Mouse (Mus musculus): ENCODE measurements around the gene 9530053A07Rik.

The 9530053A07Rik gene

DNA sequence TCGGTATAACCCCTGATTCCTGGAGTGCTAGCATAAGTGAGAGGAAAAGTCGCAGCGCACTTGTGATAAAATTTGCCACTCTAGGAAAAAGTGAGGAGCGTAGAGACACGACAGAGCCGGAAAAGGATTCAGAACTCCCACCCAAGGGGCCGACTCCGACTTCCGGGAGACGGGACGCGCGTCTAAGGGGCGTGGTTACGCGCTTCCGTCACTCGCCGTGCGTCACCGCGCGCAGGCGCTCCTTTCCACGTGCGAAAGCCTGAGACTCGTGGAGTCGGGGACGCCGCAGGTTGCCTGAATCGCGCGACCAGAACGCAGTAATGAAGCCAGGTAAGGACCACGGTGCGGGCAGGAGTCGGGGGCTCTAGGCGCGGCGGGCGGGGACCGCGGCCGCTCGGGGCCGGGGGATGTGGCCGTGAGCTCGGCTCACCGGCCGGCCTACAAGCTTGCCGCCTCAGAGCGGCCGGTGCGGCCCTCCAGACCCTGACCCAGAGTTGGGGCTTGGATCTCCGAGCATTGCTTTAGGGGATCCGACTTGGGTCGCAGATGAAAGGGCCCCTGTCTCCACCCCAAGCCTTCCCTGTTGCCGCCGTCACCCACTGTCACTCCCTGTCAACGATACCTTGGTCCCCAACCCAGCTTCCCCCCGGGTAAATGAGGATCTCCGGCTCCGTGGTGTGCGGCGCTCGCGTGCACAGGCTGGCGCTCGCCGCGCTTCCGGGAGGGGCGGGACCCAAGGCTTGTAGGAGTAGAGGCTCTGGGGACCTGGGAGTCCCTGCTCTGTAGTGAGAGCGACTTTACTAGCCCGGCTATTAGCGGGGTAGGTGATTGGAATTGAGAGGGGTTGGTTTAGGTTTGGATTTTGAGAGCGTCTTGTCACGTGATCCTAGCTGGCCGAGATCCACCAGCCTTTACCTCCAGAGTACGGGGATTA, 40.5 kb downstream of the 9530053A07Rik start, which contains the start of gene Fbl:
TSS of gene Fbl (plus strand) at position 222 of the 934 bp plus-strand sequence.
- DNase-seq (ENCODE audit: low read depth, low spot score), result peak; percentile 93

DNA sequence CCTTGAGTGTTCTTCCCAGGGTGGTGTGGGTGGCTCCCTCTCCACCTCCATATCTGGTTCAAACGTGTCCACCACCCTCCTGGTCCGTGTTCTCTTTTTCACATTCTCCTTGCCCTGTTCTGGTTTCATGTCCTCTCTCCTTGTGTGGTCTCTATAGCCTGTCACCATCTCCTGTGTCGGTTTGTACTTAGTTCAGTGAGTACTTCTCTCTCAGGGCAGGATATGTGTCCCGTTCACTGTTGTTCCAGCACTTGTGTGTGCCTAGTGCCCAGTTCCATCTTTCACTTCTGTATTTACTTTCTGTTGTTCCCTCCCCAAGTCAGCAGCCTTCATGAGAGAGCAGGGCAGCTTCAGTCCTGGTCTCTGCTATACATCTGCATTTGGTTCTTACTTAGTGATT, 46.1 kb downstream of the 9530053A07Rik start:
- DNase-seq (ENCODE audit: low read depth, low spot score), result no peak

DNA sequence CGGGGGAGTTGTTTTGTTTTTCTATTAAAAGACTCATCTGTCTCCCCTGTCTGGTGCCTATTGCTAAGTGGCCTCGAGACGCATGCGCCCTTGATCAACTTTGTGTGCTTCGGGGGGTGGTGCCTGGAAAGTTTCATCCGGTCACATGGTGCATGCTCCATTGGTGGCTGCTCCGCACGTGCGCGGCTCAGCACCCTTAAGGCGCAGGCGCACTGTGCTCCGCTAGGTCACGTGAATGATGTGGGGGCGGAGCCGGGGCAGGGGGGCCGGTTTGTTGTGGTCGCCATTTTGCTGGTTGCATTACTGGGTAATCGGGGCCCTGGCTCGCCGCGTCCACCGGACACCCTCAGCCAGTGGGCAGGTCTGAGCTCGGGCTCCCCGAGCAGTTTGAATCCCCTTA, 50.0 kb downstream of the 9530053A07Rik start, which contains the start of gene Dyrk1b:
TSS of gene Dyrk1b (plus strand) at position 242 of the 400 bp plus-strand sequence.
- DNase-seq (ENCODE audit: low read depth, low spot score), result peak; percentile 98

DNA sequence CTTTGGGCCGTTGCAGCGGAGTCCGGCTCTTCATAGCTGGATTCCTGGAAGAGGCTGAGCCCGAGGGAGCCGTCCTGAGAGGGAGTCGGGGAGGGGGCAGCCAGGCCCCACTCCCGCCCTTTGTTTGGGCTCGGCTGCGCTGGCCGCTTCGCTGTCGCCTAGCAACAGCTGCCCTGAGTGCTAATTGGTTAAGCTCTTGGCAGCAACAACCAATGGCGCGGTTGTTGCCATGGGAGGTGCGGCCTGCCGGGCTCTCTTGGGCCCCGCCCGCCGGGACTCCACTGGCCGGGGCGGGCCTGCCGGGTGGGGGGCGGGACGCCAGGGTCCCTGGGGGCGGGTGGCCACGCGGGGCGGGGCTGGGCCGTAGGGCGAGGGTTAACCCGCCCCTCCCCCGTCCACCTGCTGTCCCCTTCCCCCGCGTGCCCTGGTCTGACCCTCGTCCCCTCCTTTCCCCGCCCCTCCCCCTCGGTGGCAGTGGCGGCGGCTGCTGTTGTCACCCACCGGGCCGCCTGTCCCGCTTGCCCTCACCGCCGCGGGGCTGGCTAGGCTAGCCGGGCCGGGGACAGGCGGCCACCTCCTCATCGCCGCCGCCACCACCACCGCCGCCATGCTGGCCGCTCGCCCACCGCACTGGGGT, 50.6 kb downstream of the 9530053A07Rik start:
- DNase-seq (ENCODE audit: low read depth, low spot score), result peak; percentile 94

DNA sequence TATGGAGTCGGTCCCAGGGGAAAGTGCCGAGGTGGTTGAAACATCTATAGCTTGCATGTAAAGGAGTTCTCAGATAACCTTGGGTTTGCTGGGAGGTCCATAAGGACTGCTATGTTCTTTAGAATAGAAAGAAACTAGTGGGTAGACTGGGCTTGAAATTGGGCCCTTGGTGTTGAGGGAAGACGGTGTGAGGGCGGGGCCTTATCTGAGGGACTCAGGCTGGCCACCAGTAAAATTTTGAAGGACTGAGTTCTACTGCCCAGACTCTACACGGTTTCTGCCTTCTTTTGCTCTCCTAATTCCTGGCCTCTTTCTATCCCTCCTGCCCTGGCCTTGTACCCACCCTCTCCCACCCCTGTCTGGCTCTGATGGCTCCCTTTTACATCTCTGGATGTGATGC, 51.6 kb downstream of the 9530053A07Rik start:
- DNase-seq (ENCODE audit: low read depth, low spot score), result no peak

DNA sequence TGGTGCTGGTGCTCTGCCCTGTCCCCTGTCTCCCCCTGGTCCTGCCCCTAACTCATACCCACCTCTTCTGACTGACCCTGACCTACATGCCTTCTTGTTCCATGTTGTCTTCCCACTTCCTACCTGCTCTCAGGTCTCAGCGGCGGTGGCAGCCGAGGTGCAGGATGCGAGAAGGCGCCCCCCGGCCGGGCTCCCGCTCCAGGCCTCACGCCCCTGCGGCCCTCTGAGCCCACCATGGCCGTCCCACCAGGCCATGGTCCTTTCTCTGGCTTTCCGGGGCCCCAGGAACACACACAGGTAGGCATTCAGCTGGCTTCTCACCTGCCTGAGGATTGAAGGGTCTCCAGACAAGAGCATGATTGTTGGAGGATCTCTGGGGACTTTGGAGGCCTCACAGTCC, 52.1 kb downstream of the 9530053A07Rik start:
- DNase-seq (ENCODE audit: low read depth, low spot score), result no peak

DNA sequence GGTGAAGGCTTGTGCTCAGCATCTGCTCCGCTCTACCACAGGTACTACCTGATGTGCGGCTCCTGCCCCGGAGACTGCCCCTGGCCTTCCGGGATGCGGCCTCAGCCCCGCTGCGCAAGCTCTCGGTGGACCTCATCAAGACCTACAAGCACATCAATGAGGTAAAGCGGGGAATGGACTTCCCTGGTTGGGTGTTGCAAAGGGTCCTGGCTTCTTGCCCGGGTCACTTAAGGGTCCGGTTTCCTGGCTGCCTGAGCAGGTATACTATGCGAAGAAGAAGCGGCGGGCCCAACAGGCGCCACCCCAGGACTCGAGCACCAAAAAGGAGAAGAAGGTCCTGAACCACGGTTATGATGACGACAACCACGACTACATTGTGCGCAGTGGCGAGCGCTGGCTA, 53.1 kb downstream of the 9530053A07Rik start:
- no peak for DNase-seq (ENCODE audit: low read depth, low spot score)

DNA sequence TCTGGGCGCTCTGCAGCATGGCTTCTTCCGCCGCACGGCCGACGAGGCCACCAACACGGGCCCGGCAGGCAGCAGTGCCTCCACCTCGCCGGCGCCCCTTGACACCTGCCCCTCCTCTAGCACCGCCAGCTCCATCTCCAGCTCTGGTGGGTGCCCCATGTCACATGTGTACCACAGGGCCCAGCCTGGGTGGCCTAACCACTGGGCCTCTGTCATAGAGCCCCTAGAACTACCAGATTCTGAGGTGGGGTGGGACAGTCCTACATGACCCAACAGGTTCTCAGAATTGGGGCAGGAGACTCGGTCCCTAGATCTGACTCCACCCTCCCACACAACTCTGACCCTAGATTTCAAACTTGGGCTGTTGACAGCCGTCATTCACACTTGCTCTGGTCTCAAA, 56.6 kb downstream of the 9530053A07Rik start:
- DNase-seq (ENCODE audit: low read depth, low spot score), result no peak

DNA sequence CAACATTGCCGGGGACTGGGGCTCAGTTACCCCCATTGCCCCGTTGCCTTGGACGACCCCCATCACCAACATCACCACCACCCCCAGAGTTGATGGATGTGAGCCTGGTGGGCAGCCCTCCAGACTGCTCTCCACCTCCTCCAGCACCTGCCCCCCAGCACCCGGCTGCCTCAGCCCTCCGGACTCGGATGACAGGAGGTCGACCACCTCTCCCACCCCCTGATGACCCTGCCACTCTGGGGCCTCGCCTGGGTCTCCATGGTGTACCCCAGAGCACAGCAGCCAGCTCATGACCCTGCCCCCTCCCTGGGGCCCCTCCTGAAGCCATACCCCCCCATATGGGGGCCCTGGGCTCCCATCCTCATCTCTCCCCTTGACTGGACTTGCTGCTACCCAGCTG, 57.4 kb downstream of the 9530053A07Rik start:
- DNase-seq (ENCODE audit: low read depth, low spot score), result no peak

DNA sequence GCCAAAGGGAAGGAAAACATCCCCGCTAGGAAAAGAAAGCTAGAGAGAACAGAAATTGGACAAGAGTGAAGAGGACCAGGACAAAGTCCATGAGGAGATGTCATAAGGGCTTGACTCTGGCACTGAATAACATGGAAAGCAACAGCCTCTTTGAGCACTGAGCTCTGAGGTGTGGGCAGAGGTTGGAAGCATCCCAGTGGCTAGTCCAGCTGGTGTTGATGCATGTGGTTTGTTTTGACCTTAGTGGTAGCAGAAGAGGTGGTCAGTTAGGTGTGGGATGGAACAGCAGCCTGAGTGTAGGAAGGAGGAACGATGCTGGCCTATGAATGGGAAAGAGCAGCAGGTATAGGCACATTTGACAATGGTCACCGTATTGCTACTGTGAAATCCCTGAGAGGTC, 62.2 kb downstream of the 9530053A07Rik start:
- DNase-seq (ENCODE audit: low read depth, low spot score), result no peak

DNA sequence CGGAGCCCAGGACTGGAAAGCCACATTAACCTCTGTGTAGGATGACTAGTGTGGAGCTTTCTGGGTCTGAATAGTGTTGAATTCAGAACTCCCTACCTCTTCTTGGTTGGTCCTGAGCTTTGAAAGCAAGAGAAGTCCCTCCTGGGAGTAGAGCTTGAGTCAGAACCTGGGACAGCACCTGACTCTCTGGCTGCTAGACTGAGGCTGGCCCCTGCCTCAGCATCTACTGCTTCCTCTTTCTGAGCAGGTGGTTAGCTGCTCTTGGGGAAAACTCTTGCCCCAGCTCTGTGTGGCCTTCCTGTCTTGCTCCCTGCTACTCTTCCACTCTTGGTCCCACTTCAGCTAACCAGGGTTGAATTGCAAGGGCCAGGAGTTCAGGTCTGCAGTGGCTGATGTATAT, 62.6 kb downstream of the 9530053A07Rik start:
- DNase-seq (ENCODE audit: low read depth, low spot score), result no peak

DNA sequence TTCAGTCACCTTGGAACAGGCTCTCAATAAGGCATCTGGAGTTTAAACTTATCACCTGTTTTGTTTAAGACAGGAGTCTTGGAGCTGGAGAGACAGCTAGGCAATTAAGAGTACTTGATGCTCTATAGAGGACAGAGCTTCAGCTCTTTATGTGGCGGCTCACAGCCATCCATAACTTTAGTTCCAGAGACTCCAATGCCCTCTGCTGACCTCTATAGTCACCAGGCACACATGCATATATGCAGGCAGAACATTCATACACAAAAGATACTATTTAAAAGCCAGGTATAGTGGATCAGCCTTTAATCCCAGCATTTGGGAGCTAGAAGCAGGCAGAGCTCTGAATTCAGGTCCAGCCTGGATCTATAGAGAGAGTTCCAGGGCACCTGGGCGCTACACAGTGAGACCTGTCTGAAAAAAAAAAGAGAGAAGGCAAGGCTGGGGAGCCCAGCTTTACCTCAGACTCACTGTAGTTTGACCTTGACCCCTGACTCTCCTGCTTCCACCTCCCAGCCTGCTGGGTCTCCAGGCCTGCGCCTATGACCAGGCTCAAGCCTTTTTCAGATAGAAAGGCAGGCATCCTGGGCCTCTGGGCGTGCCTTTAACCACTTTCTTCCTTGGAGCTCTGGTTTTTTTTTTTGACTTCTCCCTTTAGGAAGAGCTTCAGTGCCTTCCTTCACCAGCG, 66.3 kb downstream of the 9530053A07Rik start:
- DNase-seq (ENCODE audit: low read depth, low spot score), result no peak

DNA sequence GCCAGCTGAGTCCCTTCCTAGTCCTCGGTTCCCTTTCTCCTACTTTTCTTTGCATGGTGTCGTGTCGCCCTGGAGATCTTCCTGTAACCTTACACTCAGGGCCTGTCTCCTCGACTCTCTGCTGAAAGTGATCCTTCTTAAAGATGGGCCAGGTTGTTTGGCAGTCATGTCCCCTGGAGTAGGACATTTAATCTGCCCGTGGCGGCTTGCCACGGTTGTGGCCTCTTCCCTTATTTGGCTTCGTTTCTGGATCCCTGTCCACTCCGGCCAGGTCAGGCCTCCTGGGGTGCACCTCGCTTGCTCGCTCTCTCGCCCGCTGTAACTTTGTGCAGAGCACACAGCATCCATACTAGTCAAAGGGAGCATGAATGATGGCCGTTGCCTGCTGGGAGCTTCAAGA, 67.3 kb downstream of the 9530053A07Rik start:
- DNase-seq (ENCODE audit: low read depth, low spot score), result no peak

DNA sequence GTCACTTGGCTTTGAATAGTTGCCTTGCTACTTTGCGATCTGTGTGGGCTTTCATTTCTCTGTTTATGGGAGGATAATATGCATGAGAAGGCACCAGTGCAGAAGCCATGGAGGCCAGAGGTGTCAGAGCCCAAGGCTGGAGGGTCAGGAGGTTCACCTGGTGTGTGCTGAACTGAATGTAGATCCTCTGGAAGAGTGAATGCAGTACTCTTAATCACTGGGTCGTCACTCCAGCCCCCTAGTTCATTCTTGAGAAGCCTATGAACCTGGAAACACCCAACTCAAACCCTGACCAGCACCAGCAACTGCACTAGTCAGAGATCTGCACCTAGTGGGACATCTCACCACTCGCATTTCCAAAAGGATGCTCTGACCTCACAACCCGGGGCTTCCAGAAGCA, 69.8 kb downstream of the 9530053A07Rik start:
- DNase-seq (ENCODE audit: low read depth, low spot score), result no peak

DNA sequence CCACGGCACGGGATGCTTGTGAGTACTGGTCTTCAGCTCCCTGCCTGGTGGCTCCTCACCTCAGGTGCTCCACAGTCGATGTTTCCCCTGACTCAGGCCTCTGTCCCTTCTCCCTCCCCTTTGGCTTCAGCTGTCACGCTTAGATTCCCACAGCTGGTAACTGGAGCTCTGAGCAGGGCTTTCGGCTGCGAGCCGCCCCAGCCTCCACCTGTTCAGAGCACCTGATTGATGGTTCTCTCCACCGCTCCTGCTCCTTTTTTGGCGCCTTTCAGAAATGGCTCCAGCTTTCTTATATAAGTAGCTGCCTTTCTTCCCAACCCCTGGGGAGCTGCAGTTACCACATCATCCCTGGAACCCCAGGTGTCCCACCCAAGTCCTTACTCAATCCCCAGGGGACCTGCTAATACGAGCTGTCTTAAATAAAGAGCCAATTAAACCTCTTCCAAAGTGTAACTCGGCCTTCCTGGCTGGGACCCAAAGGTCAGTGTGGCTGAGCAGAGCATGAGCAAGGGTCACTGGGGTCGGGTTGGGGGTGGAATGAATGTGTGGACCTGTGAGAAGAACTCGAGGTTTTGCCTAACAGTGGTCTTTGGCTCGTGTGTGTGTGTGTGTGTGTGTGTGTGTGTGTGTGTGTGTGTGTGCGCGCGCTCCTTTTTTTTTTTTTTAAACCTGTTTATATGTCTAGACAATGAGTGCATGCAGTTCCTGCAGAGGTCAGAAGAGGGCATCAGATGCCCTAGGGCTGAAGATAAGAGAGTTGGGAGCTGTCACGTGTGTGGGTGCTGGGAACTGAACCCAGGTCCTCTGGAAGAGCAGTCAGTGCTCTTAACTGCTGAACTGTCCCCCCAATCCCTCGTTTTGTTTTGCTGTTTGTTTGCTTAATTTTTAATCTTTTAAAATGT, 74.2 kb downstream of the 9530053A07Rik start:
- DNase-seq (ENCODE audit: low read depth, low spot score), result peak; percentile 23

DNA sequence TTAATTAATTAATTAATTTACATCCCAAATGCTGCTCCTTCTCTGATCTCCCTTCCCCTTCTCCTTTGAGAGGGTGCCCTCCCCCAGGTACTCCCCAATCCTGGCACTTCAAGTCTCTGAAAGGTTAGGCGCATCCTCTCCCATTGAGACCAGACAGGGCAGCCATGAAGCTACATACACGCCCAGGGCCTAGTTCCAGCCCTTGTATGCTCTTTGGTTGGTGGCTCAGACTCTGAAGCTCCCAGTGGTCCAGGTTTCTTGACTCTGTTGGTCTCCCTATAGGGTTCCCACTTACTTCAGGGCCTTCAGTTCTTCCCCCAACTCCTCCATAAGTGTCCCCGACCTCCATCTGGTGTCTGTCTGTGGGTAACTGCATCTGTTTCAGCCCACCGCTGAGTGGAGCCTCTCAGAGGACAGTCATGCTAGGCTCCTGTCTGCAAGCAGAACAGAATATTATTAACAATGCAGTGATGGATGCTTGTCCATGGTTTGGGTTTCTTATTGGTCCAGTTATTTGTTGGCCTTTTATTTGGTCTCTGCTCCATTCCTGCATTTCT, 76.9 kb downstream of the 9530053A07Rik start:
- no peak for DNase-seq (ENCODE audit: low read depth, low spot score)

DNA sequence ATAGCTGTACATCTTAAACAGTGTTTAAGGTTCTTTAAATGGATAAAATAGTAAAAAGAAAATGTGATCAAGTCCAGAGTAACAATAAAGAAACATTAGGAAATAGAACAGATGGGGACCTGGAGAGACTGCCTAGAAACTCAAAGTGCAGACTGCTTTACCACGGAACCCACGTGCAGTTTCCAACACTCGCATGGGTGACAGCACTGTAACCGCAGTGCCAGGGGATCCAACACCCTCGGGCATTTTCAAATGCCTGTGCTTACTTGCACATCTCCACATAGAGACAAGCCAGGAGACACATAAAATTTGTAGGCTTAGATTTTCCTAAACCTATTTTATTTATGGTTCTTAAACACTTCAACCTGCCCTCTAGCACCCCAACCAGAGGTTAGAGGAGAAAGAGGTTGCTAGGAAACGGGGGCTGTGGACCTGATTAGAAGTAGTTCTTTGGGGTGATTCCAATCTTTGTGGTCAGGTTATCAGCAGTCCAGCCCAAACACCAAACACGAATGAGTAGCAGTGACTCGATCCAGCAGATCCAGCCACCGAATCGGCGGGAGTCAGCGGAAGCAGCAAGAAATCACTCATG, 79.2 kb downstream of the 9530053A07Rik start:
- no peak for DNase-seq (ENCODE audit: low read depth, low spot score)

DNA sequence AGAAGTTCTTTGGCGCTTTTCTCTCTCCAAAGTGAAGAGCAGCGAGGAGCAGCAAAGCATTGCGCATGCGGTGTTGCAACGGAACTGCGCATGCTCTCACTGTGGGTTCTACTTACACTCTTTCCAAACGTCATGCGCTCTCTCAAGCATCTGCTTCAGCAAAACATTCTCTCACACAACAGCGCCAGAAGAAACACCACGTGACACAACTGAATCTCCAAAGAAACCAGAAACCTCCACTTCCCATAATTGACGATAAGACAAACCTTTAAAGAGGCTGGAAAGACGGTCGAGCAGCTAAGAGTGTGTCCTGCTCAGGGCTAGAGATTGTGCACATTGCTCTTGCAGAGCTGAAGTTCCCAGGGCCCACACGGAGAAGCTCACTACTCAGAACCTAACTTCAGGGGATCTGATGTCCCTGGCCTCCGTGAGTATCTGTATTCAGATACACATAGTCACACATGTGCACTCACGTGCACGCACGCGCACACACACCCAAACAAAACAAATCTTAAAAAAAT, 79.8 kb downstream of the 9530053A07Rik start:
- peak; percentile 66 for DNase-seq (ENCODE audit: low read depth, low spot score)

DNA sequence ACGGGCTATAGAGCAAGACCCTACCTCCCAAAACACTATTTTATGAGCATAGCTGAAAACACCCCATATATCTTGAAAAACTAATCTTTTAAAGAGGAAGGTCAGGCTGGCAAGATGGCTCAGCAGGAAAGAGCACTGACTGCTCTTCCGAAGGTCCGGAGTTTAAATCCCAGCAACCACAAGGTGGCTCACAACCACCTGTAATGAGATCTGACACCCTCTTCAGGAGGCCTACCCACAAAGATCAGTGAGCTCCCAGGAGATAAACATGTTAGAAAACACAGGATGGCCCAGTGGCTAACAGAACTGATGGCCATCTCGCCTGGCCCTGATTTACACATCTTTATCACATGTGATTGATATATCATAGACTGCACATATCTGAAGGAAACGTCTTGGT, 81.5 kb downstream of the 9530053A07Rik start:
- DNase-seq (ENCODE audit: low read depth, low spot score), result no peak

DNA sequence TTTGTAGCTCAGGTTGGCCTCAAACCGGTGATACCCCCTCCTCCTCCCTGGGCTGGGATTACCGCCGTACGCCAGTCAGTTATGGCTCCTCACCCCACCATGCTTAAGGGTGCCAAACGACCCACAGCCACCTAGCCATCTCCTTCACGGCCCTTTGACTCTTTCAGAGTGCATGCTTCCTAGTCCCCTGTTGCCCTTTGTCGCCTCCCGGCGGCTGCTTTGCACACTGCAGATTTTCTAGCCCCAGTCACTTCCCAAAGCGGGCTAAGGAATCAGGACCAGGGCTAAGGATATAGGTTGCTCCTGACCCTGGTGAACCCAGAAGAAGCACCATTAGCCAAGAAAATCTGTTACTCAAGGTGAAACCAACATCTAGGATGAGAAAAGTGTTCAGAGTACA, 84.9 kb downstream of the 9530053A07Rik start:
- peak; percentile 40 for DNase-seq (ENCODE audit: low read depth, low spot score)
